Mouse (Mus musculus) neural tube, embryonic 13.5 days (tissue): Measurements from ENCODE around the gene Ppp1r14c. TPM values are rescaled to one million over a fixed set of nuclear protein-coding genes. Genes with fewer than 3 reads are reported as not detected.

ENCODE experiments used
- ATAC-seq: fragments of 200-750 bp; cut with Nextera tagmentation; 2 replicates; pipeline ENCODE4 v1.8.0; 2017; ENCODE audit warnings: low read depth, mild to moderate bottlenecking, moderate TSS enrichment, moderate library complexity
- H3K27ac ChIP-seq: fragments of 300-500 bp; sonication (generic); replicated peaks from 2 replicates; pipeline ENCODE4 v1.5.1; 2015; ENCODE audit warnings: moderate library complexity, mild to moderate bottlenecking, inconsistent platforms
- H3K27me3 ChIP-seq: fragments of 300-500 bp; sonication (generic); 2 replicates; pipeline ENCODE4 v1.6.1; 2015; ENCODE audit warnings: mild to moderate bottlenecking, inconsistent platforms
- H3K36me3 ChIP-seq: fragments of 300-500 bp; sonication (generic); 2 replicates; pipeline ENCODE4 v1.6.1; 2015; ENCODE audit warnings: mild to moderate bottlenecking, inconsistent platforms
- H3K4me1 ChIP-seq: fragments of 300-500 bp; sonication (generic); replicated peaks from 2 replicates; pipeline ENCODE4 v1.6.1; 2015; ENCODE audit warnings: inconsistent platforms
- H3K4me2 ChIP-seq: fragments of 300-500 bp; sonication (generic); 2 replicates; pipeline ENCODE4 v1.6.1; 2015; ENCODE audit warnings: inconsistent platforms, mild to moderate bottlenecking, moderate library complexity
- H3K4me3 ChIP-seq: fragments of 300-500 bp; sonication (generic); 2 replicates; pipeline ENCODE4 v1.5.1; 2015; ENCODE audit warnings: mild to moderate bottlenecking, inconsistent platforms
- H3K9ac ChIP-seq: fragments of 300-500 bp; sonication (generic); 2 replicates; pipeline ENCODE4 v1.6.1; 2015; ENCODE audit warnings: moderate library complexity, mild to moderate bottlenecking, inconsistent platforms
- H3K9me3 ChIP-seq: fragments of 300-500 bp; sonication (generic); 2 replicates; pipeline ENCODE4 v1.6.1; 2016; ENCODE audit warnings: inconsistent platforms
- WGBS: fragments of 180-500 bp; shearing (Covaris S2); methylation state at CpG from one replicate; pipeline ENCODE4 v1.1.7; 2015; 5-methylcytosine and 5-hydroxymethylcytosine counted together
- polyA plus RNA-seq: library from polyadenylated mRNA; unstranded; fragments of >200 nt; fragmentation: Nextera tagmentation; extraction: Ambion mirVana; gene quantifications from 2 replicates; pipeline ENCODE4 v1.2.1, GENCODE M21; 2015

Ppp1r14c gene
- polyA plus RNA-seq, 1 experiment from 2014 or later, result 47.1 TPM

DNA sequence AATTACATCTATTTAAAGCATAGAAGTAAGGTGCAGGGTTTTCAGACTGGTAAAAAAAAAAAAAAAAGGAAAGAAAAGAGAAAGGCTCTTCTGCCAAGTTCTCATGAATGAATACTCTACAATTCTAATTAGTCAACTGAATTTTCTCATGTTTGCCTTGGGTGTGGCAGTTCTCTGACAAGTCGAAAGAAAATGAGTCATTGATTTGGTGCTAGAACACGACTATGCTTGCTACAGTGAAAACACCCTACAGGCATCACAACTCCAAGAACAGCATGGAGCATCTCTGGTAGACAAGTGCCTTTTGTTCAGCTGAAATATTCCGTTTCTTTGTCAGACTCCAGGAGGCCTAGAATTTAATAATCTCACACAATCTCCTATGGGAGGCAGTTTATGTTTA, 17.3 kb downstream of the Ppp1r14c start:
- Histone ChIP-seq H3K4me1 (no peaks in the 10 kb centered on the region), H3K4me2 (no peak overlapping the region), H3K4me3 (no peak overlapping the region), H3K9ac (no peak overlapping the region), H3K27me3 (no peaks in the 10 kb centered on the region), H3K9me3 (no peaks in the 10 kb centered on the region), H3K36me3 (0 out of 2 replicates have a peak, but pooled peaks cover 3% of the 10 kb centered on the region), H3K27ac (no peak overlapping the region)
- no peak for ATAC-seq
- 64% methylated on average over 3 of the region's 3 CpGs for WGBS

DNA sequence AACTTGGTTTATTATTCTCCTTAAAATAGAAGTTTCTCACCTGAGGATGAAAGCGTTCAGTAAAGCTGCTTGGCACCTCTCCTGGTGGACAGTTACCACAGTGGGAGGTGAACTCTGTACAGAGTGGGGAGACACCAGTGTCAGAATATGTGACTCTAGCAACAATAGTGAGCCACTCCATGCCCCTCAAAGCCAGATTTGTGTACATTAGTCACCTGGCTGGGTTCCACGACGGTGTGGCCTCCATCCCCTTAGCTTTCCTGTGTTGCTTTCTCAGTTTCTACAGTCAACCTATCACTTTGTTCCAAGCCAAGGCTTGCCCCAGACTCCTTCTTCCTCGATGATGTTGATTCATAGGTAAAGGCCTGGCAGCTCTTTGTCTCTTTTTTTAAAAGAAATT, 26.4 kb downstream of the Ppp1r14c start:
- H3K27me3 ChIP-seq, result no peaks in the 10 kb centered on the region
- H3K9ac ChIP-seq, result no peak overlapping the region
- no peaks in the 10 kb centered on the region for H3K9me3 ChIP-seq
- H3K36me3 ChIP-seq, result no peaks in the 10 kb centered on the region
- H3K4me1 ChIP-seq, result 0 out of 2 replicates have a peak, but pooled peaks cover 11% of the 10 kb centered on the region
- 88% methylated on average over 4 of the region's 4 CpGs for WGBS
- no peak for ATAC-seq
- H3K27ac ChIP-seq, result no peak overlapping the region
- H3K4me2 ChIP-seq, result no peak overlapping the region
- H3K4me3 ChIP-seq, result no peak overlapping the region

DNA sequence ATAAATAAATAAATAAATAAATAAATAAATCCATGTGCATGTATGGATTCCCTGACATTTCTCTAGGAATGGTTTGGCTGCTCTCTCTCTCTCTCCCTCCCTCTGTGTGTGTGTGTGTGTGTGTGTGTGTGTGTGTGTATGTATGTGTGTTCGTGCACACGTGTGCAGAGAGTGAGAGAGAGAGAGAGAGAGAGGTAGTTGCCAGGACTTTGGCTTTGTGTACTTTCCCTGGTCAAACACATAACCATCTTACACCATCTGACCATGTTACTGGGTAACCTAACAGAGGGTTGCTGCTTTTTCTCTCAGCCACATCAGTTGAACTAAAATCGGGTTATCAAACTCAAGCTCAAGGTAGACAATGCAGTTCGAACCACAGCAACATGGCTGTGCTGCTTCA, 27.7 kb downstream of the Ppp1r14c start:
- Histone ChIP-seq H3K27me3 (no peaks in the 10 kb centered on the region), H3K4me2 (no peak overlapping the region), H3K36me3 (no peaks in the 10 kb centered on the region), H3K9me3 (no peaks in the 10 kb centered on the region), H3K27ac (no peak overlapping the region; the same call in 1 of the 2 replicates), H3K4me3 (no peak overlapping the region), H3K9ac (no peak overlapping the region), H3K4me1 (peaks cover 14% of the 10 kb centered on the region; the same call in 1 of the 2 replicates)
- no peak for ATAC-seq
- 92% methylated on average over 2 of the region's 4 CpGs for WGBS

DNA sequence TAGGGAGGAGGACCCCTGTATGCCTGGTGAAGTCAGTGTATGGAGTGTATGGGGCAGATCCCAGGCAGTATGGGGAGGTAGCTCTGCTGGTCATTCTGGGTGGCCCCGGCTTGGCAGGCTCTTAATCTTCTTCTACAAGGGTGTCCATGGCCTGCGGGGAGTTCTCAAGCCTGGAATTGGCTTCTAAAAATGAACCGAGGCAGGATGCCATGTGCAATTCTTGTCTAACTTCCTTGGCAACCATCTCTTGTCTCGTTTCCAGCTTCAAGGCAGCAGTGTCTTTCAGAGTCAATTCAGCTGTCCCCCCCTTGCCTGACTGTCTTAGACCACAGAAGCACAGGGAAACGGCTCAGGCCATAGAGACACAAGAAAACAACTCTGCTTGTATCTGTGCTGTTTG, 28.3 kb downstream of the Ppp1r14c start:
- WGBS, result 44% methylated on average over 5 of the region's 5 CpGs
- Histone ChIP-seq H3K27me3 (no peaks in the 10 kb centered on the region), H3K36me3 (no peaks in the 10 kb centered on the region), H3K4me1 (peaks cover 14% of the 10 kb centered on the region; the same call in 1 of the 2 replicates), H3K27ac (peak overlapping the region; percentile 53; the same call in 1 of the 2 replicates), H3K9ac (no peak overlapping the region), H3K4me3 (no peak overlapping the region), H3K9me3 (no peaks in the 10 kb centered on the region), H3K4me2 (no peak overlapping the region)
- peak; percentile 68 for ATAC-seq

DNA sequence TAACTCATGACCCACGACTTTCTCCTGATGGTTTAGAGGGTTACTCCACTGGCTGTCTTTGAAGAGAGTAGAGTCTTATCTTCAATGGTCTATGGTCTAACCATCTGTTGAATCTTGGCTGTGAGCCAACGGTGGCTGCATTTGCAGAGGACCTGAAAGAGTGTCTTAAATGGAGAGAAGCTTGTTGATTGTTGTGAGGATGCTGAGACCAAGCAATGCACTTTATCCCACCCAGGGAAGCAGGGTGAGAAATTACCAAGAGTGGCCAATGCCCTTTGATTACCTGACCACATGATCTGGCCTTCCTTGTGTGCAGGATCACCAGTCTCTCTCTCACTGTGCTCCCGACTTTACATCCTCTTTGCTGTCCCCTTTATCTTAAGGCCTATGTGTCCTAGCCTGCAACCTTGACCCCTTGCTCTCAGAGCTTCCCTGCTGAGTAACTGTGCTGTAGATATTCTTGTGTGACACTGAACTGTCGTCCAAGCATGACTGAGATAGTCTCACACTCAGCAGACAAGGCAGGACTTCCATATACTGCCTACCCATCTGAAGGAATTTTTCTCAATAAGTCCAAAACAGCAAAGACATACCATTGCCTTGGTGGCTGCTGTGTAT, 28.9 kb downstream of the Ppp1r14c start:
- Histone ChIP-seq H3K27ac (peak overlapping the region; percentile 53), H3K4me2 (no peak overlapping the region), H3K9ac (no peak overlapping the region), H3K9me3 (no peaks in the 10 kb centered on the region), H3K36me3 (no peaks in the 10 kb centered on the region), H3K4me1 (peaks cover 14% of the 10 kb centered on the region; the same call in 1 of the 2 replicates), H3K27me3 (no peaks in the 10 kb centered on the region), H3K4me3 (no peak overlapping the region)
- ATAC-seq, result no peak
- WGBS, result 66% methylated on average over 4 of the region's 4 CpGs

DNA sequence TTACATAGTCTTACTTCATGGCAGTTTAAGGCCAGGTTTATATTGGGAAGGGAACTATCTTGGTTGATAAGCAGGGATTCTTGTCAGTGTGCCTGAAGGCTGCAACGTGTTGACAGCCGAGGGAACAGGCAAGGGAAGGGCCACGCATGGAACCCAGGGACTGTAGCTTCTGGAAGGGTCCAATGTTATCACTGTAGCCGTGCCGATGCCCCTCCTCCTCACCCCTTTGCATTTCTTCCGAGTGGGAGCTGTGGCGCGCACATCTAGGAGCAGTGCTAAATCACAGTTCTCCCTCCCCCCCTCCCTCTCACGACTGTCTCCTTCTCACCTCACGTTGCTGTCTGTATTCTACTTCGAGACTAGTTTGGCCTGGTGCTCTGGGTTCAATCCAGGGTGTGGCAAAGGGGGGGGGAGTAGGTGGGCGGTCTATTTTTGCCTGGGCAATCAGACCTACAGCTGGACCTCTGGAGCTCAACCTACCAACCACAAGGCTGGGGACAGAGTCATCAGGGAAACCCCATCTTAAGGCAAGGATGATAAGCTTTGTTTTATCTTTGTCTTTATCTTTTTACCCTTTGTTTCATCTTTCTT, 29.6 kb downstream of the Ppp1r14c start:
- peaks cover 14% of the 10 kb centered on the region; the same call in 1 of the 2 replicates for H3K4me1 ChIP-seq
- no peak overlapping the region for H3K27ac ChIP-seq
- H3K4me2 ChIP-seq, result no peak overlapping the region
- H3K9me3 ChIP-seq, result no peaks in the 10 kb centered on the region
- H3K27me3 ChIP-seq, result no peaks in the 10 kb centered on the region
- no peaks in the 10 kb centered on the region for H3K36me3 ChIP-seq
- 78% methylated on average over 12 of the region's 12 CpGs for WGBS
- no peak overlapping the region for H3K4me3 ChIP-seq
- no peak overlapping the region for H3K9ac ChIP-seq
- no peak for ATAC-seq

DNA sequence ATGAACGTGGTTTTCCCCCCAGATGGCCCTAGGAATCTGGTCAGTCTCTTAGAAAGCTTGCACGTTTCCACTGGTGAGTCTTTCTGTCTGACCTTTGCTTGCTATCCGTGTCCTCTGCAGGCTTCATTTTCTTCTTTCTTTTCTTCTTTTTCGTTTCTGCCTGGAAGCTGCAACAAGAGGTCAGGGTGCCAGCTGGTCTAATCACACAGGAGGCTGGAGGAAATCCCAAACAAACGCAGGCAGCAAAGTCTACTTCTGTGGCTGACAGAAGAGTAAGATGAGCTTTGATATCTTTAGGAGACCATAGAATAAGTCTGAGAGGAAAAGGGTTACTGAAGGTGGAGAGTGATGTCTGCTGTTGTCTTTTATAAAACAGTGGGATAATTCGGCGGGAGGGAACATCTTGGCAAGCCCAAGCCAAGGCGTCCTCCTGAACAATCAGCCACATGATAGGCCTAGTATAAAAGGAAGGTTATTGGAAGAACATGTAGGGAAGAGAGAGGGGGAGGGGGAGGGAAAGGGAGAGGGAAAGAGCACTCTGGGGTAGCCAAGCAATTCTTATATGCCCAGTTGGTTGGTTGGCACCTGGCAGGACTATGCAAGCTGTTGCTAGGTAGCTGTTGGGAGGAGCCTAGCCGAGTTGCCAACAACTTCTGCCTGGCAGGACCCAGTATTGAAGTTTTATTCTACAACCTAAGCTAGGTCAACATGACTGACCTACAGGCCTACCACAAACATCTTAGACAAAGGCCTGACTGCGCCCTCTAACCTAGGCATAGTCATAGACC, 30.3 kb downstream of the Ppp1r14c start:
- Histone ChIP-seq H3K9me3 (no peaks in the 10 kb centered on the region), H3K36me3 (no peaks in the 10 kb centered on the region)

DNA sequence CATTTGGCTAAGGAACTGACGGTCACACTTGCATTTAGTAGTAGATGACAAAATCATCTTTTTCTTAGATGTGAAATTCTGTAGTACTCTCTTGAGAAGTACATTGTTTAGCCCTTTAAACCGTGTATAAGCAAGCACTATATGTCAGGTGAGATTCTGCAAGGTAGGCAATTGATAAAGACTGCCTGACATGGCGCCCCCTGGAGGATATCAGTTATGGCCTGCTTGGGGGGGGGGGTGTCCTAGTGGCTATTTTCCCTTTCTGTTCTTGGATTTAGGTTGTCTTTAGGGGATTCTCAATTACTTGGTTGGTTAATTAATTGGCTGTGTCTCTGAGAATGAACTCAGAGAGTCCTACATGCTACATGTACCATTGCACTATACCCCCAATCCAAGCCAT, 31.5 kb downstream of the Ppp1r14c start:
- ATAC-seq, result no peak
- Histone ChIP-seq H3K9me3 (no peaks in the 10 kb centered on the region), H3K4me3 (no peak overlapping the region), H3K36me3 (no peaks in the 10 kb centered on the region), H3K27ac (peak overlapping the region; percentile 68; the same call in 1 of the 2 replicates), H3K4me2 (no peak overlapping the region), H3K4me1 (peaks cover 14% of the 10 kb centered on the region; the same call in 1 of the 2 replicates), H3K9ac (no peak overlapping the region), H3K27me3 (no peaks in the 10 kb centered on the region)
- WGBS, result 82% methylated on average over 3 of the region's 3 CpGs

More for the DNA sequence above, 30.3 kb downstream of the Ppp1r14c start:
- peaks cover 14% of the 10 kb centered on the region; the same call in 1 of the 2 replicates for H3K4me1 ChIP-seq
- no peak overlapping the region for H3K9ac ChIP-seq
- no peak overlapping the region for H3K4me3 ChIP-seq
- H3K27ac ChIP-seq, result no peak overlapping the region
- WGBS, result 80% methylated on average over 10 of the region's 10 CpGs
- no peak overlapping the region for H3K4me2 ChIP-seq
- ATAC-seq, result no peak
- H3K27me3 ChIP-seq, result no peaks in the 10 kb centered on the region

DNA sequence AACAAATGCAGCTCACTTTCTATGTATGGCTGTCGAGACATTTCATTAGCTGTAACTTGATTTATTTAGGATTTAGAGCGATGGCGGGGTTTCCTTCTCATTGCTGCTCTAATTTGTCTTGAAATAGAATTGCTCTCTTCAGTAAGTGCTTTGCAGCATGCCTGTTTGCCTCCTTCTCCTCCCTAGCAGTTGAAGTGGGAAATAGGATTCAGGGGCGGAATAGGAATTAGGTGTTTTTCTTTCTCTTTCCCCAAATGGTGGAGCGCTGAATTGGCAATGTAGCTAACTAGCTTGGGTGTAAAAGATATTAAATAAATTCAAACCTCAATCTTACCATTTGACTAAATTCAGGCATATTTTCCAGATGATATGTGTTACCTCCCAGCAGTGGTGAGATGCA, 32.2 kb downstream of the Ppp1r14c start:
- Histone ChIP-seq H3K4me1 (peaks cover 17% of the 10 kb centered on the region; the same call in 1 of the 2 replicates), H3K9me3 (no peaks in the 10 kb centered on the region), H3K4me2 (no peak overlapping the region), H3K36me3 (no peaks in the 10 kb centered on the region), H3K27ac (peak overlapping the region; percentile 68), H3K27me3 (no peaks in the 10 kb centered on the region), H3K4me3 (no peak overlapping the region), H3K9ac (0 out of 2 replicates have a peak overlapping the region, but pooled peaks have one; percentile 5)
- ATAC-seq, result 0 out of 2 replicates have a peak, but pooled peaks have one; percentile 22
- 63% methylated on average over 5 of the region's 5 CpGs for WGBS

DNA sequence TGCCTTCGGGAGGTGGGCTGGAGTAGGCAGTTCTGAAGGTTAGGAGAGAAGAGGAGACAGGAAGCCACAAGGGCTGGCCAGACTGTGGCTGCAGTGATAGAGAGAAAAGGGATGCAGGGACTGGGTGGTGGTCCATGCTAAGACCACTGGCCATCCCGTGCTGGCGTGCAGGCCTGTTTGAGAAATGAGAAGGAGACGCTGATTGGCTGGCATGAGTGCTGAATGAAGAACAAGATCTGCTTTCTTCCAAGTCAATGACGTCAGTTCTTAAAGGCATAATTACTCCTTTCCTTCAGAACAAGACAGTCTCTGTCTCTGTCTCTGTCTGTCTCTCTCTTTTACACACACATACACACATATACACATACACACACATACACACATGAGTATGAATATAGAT, 36.4 kb downstream of the Ppp1r14c start:
- no peaks in the 10 kb centered on the region for H3K36me3 ChIP-seq
- 72% methylated on average over 5 of the region's 5 CpGs for WGBS
- no peak overlapping the region for H3K4me2 ChIP-seq
- H3K4me1 ChIP-seq, result peaks cover 18% of the 10 kb centered on the region
- no peaks in the 10 kb centered on the region for H3K27me3 ChIP-seq
- ATAC-seq, result no peak
- H3K9me3 ChIP-seq, result no peaks in the 10 kb centered on the region
- H3K27ac ChIP-seq, result no peak overlapping the region
- no peak overlapping the region for H3K9ac ChIP-seq
- no peak overlapping the region for H3K4me3 ChIP-seq

DNA sequence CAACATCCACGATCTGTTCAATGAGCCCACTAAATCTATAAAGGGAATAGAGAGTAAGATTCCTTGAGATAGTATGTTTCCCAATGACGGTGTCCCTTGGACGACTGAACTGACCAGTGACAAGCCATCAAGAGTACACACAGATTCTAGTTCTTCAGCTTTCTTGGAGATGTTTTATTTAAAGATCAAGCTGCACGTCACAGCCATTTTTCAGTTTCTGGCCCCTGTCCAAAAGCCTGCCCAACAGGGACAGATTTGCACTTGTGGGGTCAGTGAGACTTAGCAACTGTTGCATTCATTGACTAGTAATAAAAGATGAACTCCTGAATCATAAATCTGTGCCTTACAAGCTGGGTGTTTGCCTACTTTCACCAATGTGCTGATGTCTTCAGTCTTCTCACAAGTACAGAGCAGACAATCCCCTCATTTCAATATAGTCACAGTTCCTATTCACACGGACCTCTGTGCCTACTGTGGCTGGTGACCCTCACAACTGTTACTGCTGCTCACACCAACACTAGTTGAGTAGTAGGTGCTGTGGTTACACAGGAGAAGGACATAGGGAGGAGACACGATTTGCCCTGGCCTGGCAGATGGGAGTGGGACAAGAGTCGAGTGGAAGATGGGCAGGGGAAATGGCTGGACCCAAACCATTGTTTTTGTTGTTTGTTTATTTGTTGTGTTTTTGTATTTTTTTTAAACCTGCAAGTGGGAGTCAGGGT, 37.7 kb downstream of the Ppp1r14c start:
- WGBS, result 74% methylated on average over 7 of the region's 7 CpGs
- H3K4me2 ChIP-seq, result no peak overlapping the region
- H3K27ac ChIP-seq, result no peak overlapping the region
- H3K9me3 ChIP-seq, result no peaks in the 10 kb centered on the region
- no peaks in the 10 kb centered on the region for H3K36me3 ChIP-seq
- H3K4me1 ChIP-seq, result peaks cover 24% of the 10 kb centered on the region
- H3K27me3 ChIP-seq, result no peaks in the 10 kb centered on the region
- no peak overlapping the region for H3K9ac ChIP-seq
- no peak overlapping the region for H3K4me3 ChIP-seq
- ATAC-seq, result no peak
